Mouse (Mus musculus): ENCODE data around the gene Smad6.

Gene Smad6

DNA sequence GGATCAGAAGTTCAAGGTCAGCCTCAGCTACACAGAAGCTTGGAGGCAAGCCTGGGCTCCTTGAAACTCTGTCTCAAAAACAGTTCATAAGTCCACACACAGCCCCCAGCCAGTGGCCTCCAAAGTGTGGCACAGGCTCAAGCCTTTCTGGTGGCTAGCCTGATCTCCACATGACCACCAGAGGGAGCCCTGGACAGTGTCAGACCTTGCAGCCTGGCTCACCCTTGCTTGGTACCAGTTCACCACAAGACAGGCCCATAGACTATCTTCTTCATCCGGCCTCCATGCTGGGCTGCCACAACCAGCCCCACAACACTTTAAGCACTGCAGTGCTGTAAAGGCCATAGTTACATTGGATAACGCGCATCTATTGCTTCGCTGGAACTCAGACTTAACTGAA is 103.6 kb downstream of the Smad6 start:
- CTCF ChIA-PET: interaction anchor here (1.6 kb wide), 1 partner anchor 182 kb away, joined by 4 read pairs; no protein-coding TSS in a partner anchor

DNA sequence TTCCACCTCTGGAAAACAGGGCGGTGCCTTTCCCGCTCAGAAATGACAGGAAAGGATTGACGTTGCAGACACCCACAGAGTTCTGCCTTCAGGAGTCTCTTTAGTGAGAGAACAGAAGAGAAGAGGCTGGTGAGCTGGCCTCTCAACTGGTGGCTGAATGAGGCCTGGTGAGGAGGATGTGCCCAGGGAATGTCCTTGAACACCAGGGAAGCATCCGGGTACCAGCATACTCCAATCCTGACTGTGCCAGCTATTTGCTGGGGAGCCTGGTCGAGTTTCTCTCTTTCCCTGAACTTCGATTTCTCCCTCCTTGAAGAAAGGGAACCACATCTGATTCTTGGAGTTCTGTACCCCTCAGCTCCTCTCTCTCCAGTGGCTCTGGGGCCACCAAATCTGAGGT is 105.4 kb downstream of the Smad6 start:
- CTCF ChIA-PET: interaction anchor here (1.0 kb wide), 1 partner anchor 184 kb away, joined by 4 read pairs; no protein-coding TSS in a partner anchor

- CTCF ChIA-PET: no interaction called here
Measured at GRCm38 (mm10) chr9:63915976-63916375, 105.9 kb downstream of the Smad6 start.

- CTCF ChIA-PET: interaction anchor here (0.8 kb wide), 1 partner anchor 181 kb away, joined by 11 read pairs; no protein-coding TSS in a partner anchor
Measured at GRCm38 (mm10) chr9:63914944-63915343, 106.9 kb downstream of the Smad6 start.

DNA sequence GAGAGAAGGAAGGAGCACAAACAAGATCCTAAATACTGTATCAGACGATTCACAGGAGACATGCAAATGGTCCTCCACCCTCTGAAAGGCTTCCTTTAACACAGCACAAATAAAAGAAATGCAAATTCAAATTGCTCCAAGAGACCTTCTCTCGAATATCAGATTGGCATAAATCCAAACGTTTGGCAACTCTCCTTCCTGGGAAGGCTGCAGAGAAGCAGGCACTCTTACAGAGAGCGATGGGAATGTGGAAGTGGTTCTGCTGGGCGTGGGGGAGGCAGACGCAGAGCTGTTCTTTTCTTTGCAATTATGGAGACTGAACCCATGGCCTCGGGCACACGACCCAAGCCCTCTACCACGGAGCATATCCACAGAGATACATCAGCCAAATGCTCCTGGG is 109.8 kb downstream of the Smad6 start:
- CTCF ChIA-PET: interaction anchor here (0.7 kb wide), 1 partner anchor 155 kb away, joined by 3 read pairs; no protein-coding TSS in a partner anchor

GRCm38 (mm10) chr9:63909618-63910017 is 112.2 kb downstream of the Smad6 start:
- CTCF ChIA-PET: interaction anchor here (0.7 kb wide), 1 partner anchor 86 kb away, joined by 12 read pairs; no protein-coding TSS in a partner anchor

- CTCF ChIA-PET: interaction anchor here (0.6 kb wide), 1 partner anchor 298 kb away, joined by 3 read pairs; no protein-coding TSS in a partner anchor
Measured at GRCm38 (mm10) chr9:63904543-63904942, 117.3 kb downstream of the Smad6 start.

Data from spleen, embryonic (tissue).